15 mouse cellular contexts compared by ENCODE assay signal in genomic region chr1:134213405-134213804, GRCm38 (mm10). TPM values are rescaled to one million over a fixed set of nuclear protein-coding genes. Genes with fewer than 3 reads are reported as not detected.
A peak's percentile ranks its signal among the peaks of the same experiment; 100 is the strongest.
DNase-seq lines count a peak whose midpoint lies in the region; ATAC-seq and TF ChIP-seq lines count a peak whose summit lies in the region.
"Had no signal": no experiment of that assay in that cellular context is flagged by ENCODE, and none has a peak within 500 bp of the region (broad histone marks: within the 10 kb centered on the region; RNA-seq: fewer than 3 reads in every experiment).

No protein-coding gene starts in this region.

- DNase-seq in cerebellum, adult 9-11 months = peak; percentile 41
- no peak for DNase-seq in cerebellum, adult 8-10 months
- no peak for DNase-seq in intestine, embryonic 14.5 days (ENCODE audit: low spot score)
- DNase-seq in MEL-GATA-1-ER (ENCODE audit: extremely low read depth, low read depth) = peak; percentile 87
- no peak for DNase-seq in embryo, embryonic 11 days
- DNase-seq: cerebellum, adult 9-10 months; kidney, adult 11 months; thymus, adult 2 months had no signal

- TF ChIP-seq CTCF in intestine, postnatal 0 days (IDR thresholded peaks at IDR 0.05; ENCODE audit: low read depth) = no peak

- no peak overlapping the region for H3K4me2 ChIP-seq in intestine, embryonic 14.5 days (ENCODE audit: low read length)
- no peak overlapping the region for H3K4me2 ChIP-seq in intestine, postnatal 0 days (replicated peaks; ENCODE audit: low read depth)
- H3K4me2 ChIP-seq in liver, embryonic 16.5 days (ENCODE audit: low read depth, low read length) = no peak overlapping the region
- H3K4me2 ChIP-seq: heart, embryonic 12.5 days; midbrain, embryonic 11.5 days had no signal

- 22% methylated on average over 7 of the region's 7 CpGs for WGBS in intestine, embryonic 14.5 days
- 28% methylated on average over 7 of the region's 7 CpGs for WGBS in intestine, postnatal 0 days
- 27% methylated on average over 7 of the region's 7 CpGs for WGBS in liver, embryonic 16.5 days (ENCODE audit: insufficient replicate concordance)

- no peak overlapping the region for H3K9ac ChIP-seq in intestine, embryonic 14.5 days (ENCODE audit: low read length)
- H3K9ac ChIP-seq in intestine, postnatal 0 days (ENCODE audit: low read depth, low read length) = no peak overlapping the region
- H3K9ac ChIP-seq in liver, embryonic 16.5 days (ENCODE audit: low read depth, low read length) = no peak overlapping the region
- H3K9ac ChIP-seq: heart, embryonic 12.5 days had no signal

- H3K4me1 ChIP-seq in intestine, embryonic 14.5 days (replicated peaks; ENCODE audit: control insufficient read depth, insufficient read depth, low read length) = peaks cover 24% of the 10 kb centered on the region
- H3K4me1 ChIP-seq in intestine, postnatal 0 days (replicated peaks; ENCODE audit: control insufficient read depth, insufficient read depth, low read length) = no peaks in the 10 kb centered on the region
- H3K4me1 ChIP-seq in liver, embryonic 16.5 days (ENCODE audit: control insufficient read depth, low read depth, low read length) = peaks cover 4% of the 10 kb centered on the region

- ATAC-seq in intestine, embryonic 14.5 days (replicated peaks; ENCODE audit: low FRiP score, low TSS enrichment, low read depth) = peak; percentile 34; the same call in 1 of the 2 replicates
- no peak for ATAC-seq in intestine, postnatal 0 days
- ATAC-seq in liver, embryonic 16.5 days (ENCODE audit: low read depth) = peak; percentile 53
- no peak for ATAC-seq in monocyte, adult 5-6 weeks (replicated peaks; ENCODE audit: insufficient number of reproducible peaks, low FRiP score, low TSS enrichment, poor library complexity, severe bottlenecking)

- H3K27ac ChIP-seq in intestine, embryonic 14.5 days (ENCODE audit: low read depth) = peak overlapping the region; percentile 51; the same call in 1 of the 2 replicates
- no peak overlapping the region for H3K27ac ChIP-seq in intestine, postnatal 0 days (ENCODE audit: low read depth, low read length)
- no peak overlapping the region for H3K27ac ChIP-seq in liver, embryonic 16.5 days (ENCODE audit: low read length)
- H3K27ac ChIP-seq: embryonic facial prominence, embryonic 10.5 days had no signal

- no peak overlapping the region for H3K4me3 ChIP-seq in intestine, embryonic 14.5 days (ENCODE audit: low read depth, low read length)
- H3K4me3 ChIP-seq in intestine, postnatal 0 days (ENCODE audit: low read depth, low read length) = no peak overlapping the region
- no peak overlapping the region for H3K4me3 ChIP-seq in liver, embryonic 16.5 days (ENCODE audit: low read depth, low read length)
- H3K4me3 ChIP-seq: embryonic facial prominence, embryonic 10.5 days; heart, embryonic 12.5 days had no signal

- no peaks in the 10 kb centered on the region for H3K9me3 ChIP-seq in intestine, embryonic 14.5 days (ENCODE audit: control insufficient read depth, low read length)
- H3K9me3 ChIP-seq in intestine, postnatal 0 days (ENCODE audit: control insufficient read depth) = no peaks in the 10 kb centered on the region
- H3K9me3 ChIP-seq in liver, embryonic 16.5 days (replicated peaks; ENCODE audit: control insufficient read depth, low read length) = no peaks in the 10 kb centered on the region
- H3K9me3 ChIP-seq: embryonic facial prominence, embryonic 10.5 days; heart, embryonic 12.5 days had no signal

- H3K36me3 ChIP-seq in intestine, embryonic 14.5 days (ENCODE audit: control insufficient read depth, insufficient read depth, low read length) = no peaks in the 10 kb centered on the region
- H3K36me3 ChIP-seq in intestine, postnatal 0 days (ENCODE audit: control insufficient read depth, insufficient read depth) = no peaks in the 10 kb centered on the region
- H3K36me3 ChIP-seq in liver, embryonic 16.5 days (ENCODE audit: control insufficient read depth, insufficient read depth) = no peaks in the 10 kb centered on the region
- H3K36me3 ChIP-seq: embryonic facial prominence, embryonic 10.5 days; heart, embryonic 12.5 days had no signal

- H3K27me3 ChIP-seq in intestine, embryonic 14.5 days (replicated peaks; ENCODE audit: control insufficient read depth, insufficient read depth, low read length) = no peaks in the 10 kb centered on the region
- H3K27me3 ChIP-seq in intestine, postnatal 0 days (replicated peaks; ENCODE audit: control insufficient read depth, insufficient read depth, low read length) = no peaks in the 10 kb centered on the region
- H3K27me3 ChIP-seq in liver, embryonic 16.5 days (ENCODE audit: control insufficient read depth, insufficient read depth, low read depth, low read length) = no peaks in the 10 kb centered on the region; the same call in 1 of the 2 replicates

RNA-seq across cellular contexts. Expression of gene Mybph, which starts 20.2 kb away (rescaled TPM):
- not detected in 2 replicates for polyA plus RNA-seq in intestine, embryonic 14.5 days (2014; fragmentation: Nextera tagmentation; extraction: Ambion mirVana)
- 0.13 TPM in 1 of 2 replicates, not detected in the other for polyA plus RNA-seq in intestine, postnatal 0 days (2015; fragmentation: Nextera tagmentation; extraction: Ambion mirVana)
- 0.55 and 1.7 TPM in 2 replicates for polyA plus RNA-seq in liver, embryonic 16.5 days (2015; fragmentation: Nextera tagmentation; extraction: Ambion mirVana)
- total RNA-seq in monocyte, adult 5-6 weeks (2017) = not detected in 3 replicates
- total RNA-seq: left cerebral cortex, postnatal 10 days had no signal

RNA-seq across cellular contexts. Expression of gene Adora1, which starts 21.8 kb away (rescaled TPM):
- polyA plus RNA-seq in intestine, embryonic 14.5 days (2014; fragmentation: Nextera tagmentation; extraction: Ambion mirVana) = 1.7 and 2.0 TPM in 2 replicates
- 2.2 and 2.4 TPM in 2 replicates for polyA plus RNA-seq in intestine, postnatal 0 days (2015; fragmentation: Nextera tagmentation; extraction: Ambion mirVana)
- 2.3 and 3.6 TPM in 2 replicates for polyA plus RNA-seq in liver, embryonic 16.5 days (2015; fragmentation: Nextera tagmentation; extraction: Ambion mirVana)
- total RNA-seq in monocyte, adult 5-6 weeks (2017) = not detected in 3 replicates

RNA-seq across cellular contexts. Expression of gene Chil1, which starts 31.4 kb away (rescaled TPM):
- polyA plus RNA-seq in intestine, embryonic 14.5 days (2014; fragmentation: Nextera tagmentation; extraction: Ambion mirVana) = 0.35 and 0.49 TPM in 2 replicates
- 0.50 and 0.99 TPM in 2 replicates for polyA plus RNA-seq in intestine, postnatal 0 days (2015; fragmentation: Nextera tagmentation; extraction: Ambion mirVana)
- polyA plus RNA-seq in liver, embryonic 16.5 days (2015; fragmentation: Nextera tagmentation; extraction: Ambion mirVana) = 16.1 and 19.9 TPM in 2 replicates
- total RNA-seq in monocyte, adult 5-6 weeks (2017) = 0.48 TPM in 1 of 3 replicates, not detected in the others

Comparison
In these comparisons a context has a peak if more than half of its experiments do, and no peak if none do; other contexts are left out.
1. DNase-seq: peak in cerebellum, adult 9-11 months (single experiment) and MEL-GATA-1-ER (single experiment); none in cerebellum, adult 8-10 months (single experiment), intestine, embryonic 14.5 days (single experiment) and embryo, embryonic 11 days (single experiment).
2. ATAC-seq: peak in intestine, embryonic 14.5 days (single experiment) and liver, embryonic 16.5 days (single experiment); none in intestine, postnatal 0 days (single experiment) and monocyte, adult 5-6 weeks (single experiment).